Mouse (Mus musculus): Measurements from ENCODE around the gene Chst15.

The Chst15 gene

GRCm38 (mm10) chr7:132299661-132300210 is 17.3 kb downstream of the Chst15 start:
- no peak for DNase-seq

GRCm38 (mm10) chr7:132298412-132298990 is 18.5 kb downstream of the Chst15 start:
- no peak for DNase-seq

GRCm38 (mm10) chr7:132296661-132297443 is 20.2 kb downstream of the Chst15 start:
- no peak for DNase-seq

GRCm38 (mm10) chr7:132296132-132296531 is 20.9 kb downstream of the Chst15 start:
- DNase-seq: peak; percentile 69

GRCm38 (mm10) chr7:132287340-132287664 is 29.7 kb downstream of the Chst15 start:
- no peak for DNase-seq

- DNase-seq: no peak
Observed at GRCm38 (mm10) chr7:132286630-132287339, 30.2 kb downstream of the Chst15 start.

GRCm38 (mm10) chr7:132284795-132285194 is 32.2 kb downstream of the Chst15 start:
- DNase-seq: no peak

GRCm38 (mm10) chr7:132284048-132284737 is 32.8 kb downstream of the Chst15 start:
- DNase-seq: no peak

GRCm38 (mm10) chr7:132282576-132282975 is 34.5 kb downstream of the Chst15 start:
- DNase-seq: no peak

- DNase-seq: no peak
Observed at GRCm38 (mm10) chr7:132282161-132282560, 34.9 kb downstream of the Chst15 start.

GRCm38 (mm10) chr7:132281753-132282152 is 35.3 kb downstream of the Chst15 start:
- peak; percentile 67 for DNase-seq

- DNase-seq: no peak
Observed at GRCm38 (mm10) chr7:132278658-132279057, 38.4 kb downstream of the Chst15 start.

GRCm38 (mm10) chr7:132276287-132276686 is 40.7 kb downstream of the Chst15 start:
- DNase-seq: no peak

- DNase-seq: no peak
Observed at GRCm38 (mm10) chr7:132273741-132274513, 43.1 kb downstream of the Chst15 start.

GRCm38 (mm10) chr7:132272984-132273383 is 44.0 kb downstream of the Chst15 start:
- no peak for DNase-seq

GRCm38 (mm10) chr7:132270364-132270763 is 46.7 kb downstream of the Chst15 start:
- DNase-seq: no peak

- no peak for DNase-seq
Observed at GRCm38 (mm10) chr7:132269661-132270060, 47.4 kb downstream of the Chst15 start.

- peak; percentile 46 for DNase-seq
Observed at GRCm38 (mm10) chr7:132267721-132268498, 49.1 kb downstream of the Chst15 start.

GRCm38 (mm10) chr7:132264763-132265162 is 52.3 kb downstream of the Chst15 start:
- DNase-seq: no peak

- DNase-seq: no peak
Observed at GRCm38 (mm10) chr7:132263186-132263585, 53.8 kb downstream of the Chst15 start.

- DNase-seq: no peak
Observed at GRCm38 (mm10) chr7:132262696-132263095, 54.3 kb downstream of the Chst15 start.

Measured in cerebellum, adult 8-10 months (tissue).